Mouse (Mus musculus): ENCODE measurements at regions not wholly inside any gene's neighbourhood (a gene's known extent, or its start where the extent isn't known, plus 50 kb on each side); places are given as distances from the start of the nearest gene placed in this dataset.

- DNase-seq, result no peak
Measured at GRCm38 (mm10) chr16:93384039-93384537, 219.8 kb downstream of the Setd4 start.

- DNase-seq, result no peak
Measured at GRCm38 (mm10) chr16:93382945-93383344, 220.9 kb downstream of the Setd4 start.

GRCm38 (mm10) chr16:93380717-93381671 is 222.9 kb downstream of the Setd4 start:
- no peak for DNase-seq

- DNase-seq, result no peak
Measured at GRCm38 (mm10) chr16:93380117-93380516, 223.7 kb downstream of the Setd4 start.

GRCm38 (mm10) chr16:93379611-93380010 is 224.3 kb downstream of the Setd4 start:
- no peak for DNase-seq

GRCm38 (mm10) chr16:93374669-93375068 is 229.2 kb downstream of the Setd4 start:
- no peak for DNase-seq

GRCm38 (mm10) chr16:93369766-93370146 is 234.1 kb downstream of the Setd4 start:
- DNase-seq, result no peak

- DNase-seq, result no peak
Measured at GRCm38 (mm10) chr16:93368824-93369765, 234.8 kb downstream of the Setd4 start.

- DNase-seq, result peak; percentile 32
Measured at GRCm38 (mm10) chr16:93367995-93368394, 235.9 kb downstream of the Setd4 start.

- DNase-seq, result peak; percentile 22
Measured at GRCm38 (mm10) chr16:93367246-93367805, 236.5 kb downstream of the Setd4 start.

GRCm38 (mm10) chr16:93366383-93366941 is 237.4 kb downstream of the Setd4 start:
- DNase-seq, result no peak

- DNase-seq, result no peak
Measured at GRCm38 (mm10) chr16:93365236-93365951, 238.5 kb downstream of the Setd4 start.

GRCm38 (mm10) chr16:93359772-93360171 is 244.1 kb downstream of the Setd4 start:
- no peak for DNase-seq

- DNase-seq, result no peak
Measured at GRCm38 (mm10) chr16:93358613-93359012, 245.2 kb downstream of the Setd4 start.

- no peak for DNase-seq
Measured at GRCm38 (mm10) chr16:93358166-93358565, 245.7 kb downstream of the Setd4 start.

GRCm38 (mm10) chr16:93355204-93355899 is 248.5 kb downstream of the Setd4 start:
- DNase-seq, result no peak

- no peak for DNase-seq
Measured at GRCm38 (mm10) chr16:93353971-93354370, 249.9 kb downstream of the Setd4 start.

GRCm38 (mm10) chr16:93344555-93344954 is 259.3 kb downstream of the Setd4 start:
- no peak for DNase-seq

GRCm38 (mm10) chr16:93342701-93343100 is 261.2 kb downstream of the Setd4 start:
- no peak for DNase-seq

- DNase-seq, result no peak
Measured at GRCm38 (mm10) chr16:93341791-93342190, 262.1 kb downstream of the Setd4 start.

GRCm38 (mm10) chr16:93338806-93339205 is 265.1 kb downstream of the Setd4 start:
- no peak for DNase-seq

Data from kidney, adult 11 months (tissue).